Mouse (Mus musculus) left cerebral cortex, adult 2 months (tissue): ENCODE data around the gene Slu7. TPM values are rescaled to one million over a fixed set of nuclear protein-coding genes. Genes with fewer than 3 reads are reported as not detected.

Experiments
- DNase-seq, 2 experiments: peaks; one replicate each; pipeline ENCODE4 v3.0.0; 2021 to 2022; ENCODE audit warnings: low spot score in 2 of 2, mixed read lengths in 1 of 2; ENCODE audit errors: extremely low spot score in 1 of 2
- H3K27ac ChIP-seq: fragments of 200-600 bp; 2 replicates; pipeline ENCODE4 v1.8.1; 2022
- H3K4me3 ChIP-seq: fragments of 200-600 bp; 2 replicates; pipeline ENCODE4 v1.8.1; 2022
- CTCF ChIP-seq: fragments of 200-600 bp; IDR thresholded peaks from 2 replicates; pipeline ENCODE4 v1.8.1; 2022; ENCODE audit warnings: antibody characterized with exemption, mild to moderate bottlenecking, moderate library complexity
- intact Hi-C: fragments of 180-260 bp; cut with DNase I; formaldehyde crosslinking; loops from one replicate; pipeline ENCODE4 v1.15.1; 2025
- total RNA-seq, 2 experiments: library from RNA; stranded (reverse); gene quantifications; 2 replicates each; pipeline ENCODE4 v1.2.3; 2021

The Slu7 gene
- total RNA-seq, 2 experiments from 2014 or later, result 54.2 to 56.7 TPM

- Histone ChIP-seq H3K4me3 (peak overlapping the region; percentile 44), H3K27ac (no peak overlapping the region)
- intact Hi-C loops, result no loop called here
- no peak for DNase-seq
- TF ChIP-seq CTCF, result no peak
Measured at GRCm38 (mm10) chr11:43473635-43474224, 40.2 kb downstream of the Slu7 start.

GRCm38 (mm10) chr11:43474225-43474774 lies 40.8 kb downstream of the Slu7 start, which contains the start of gene C1qtnf2:
Gene C1qtnf2 (plus strand): TSS chr11:43474276.
- H3K4me3 ChIP-seq, result peak within 1 kb of the TSS; percentile 44
- intact Hi-C loops, result no loop called here
- no peak for TF ChIP-seq CTCF
- no peak for DNase-seq
- H3K27ac ChIP-seq, result no peak within 1 kb of the TSS

GRCm38 (mm10) chr11:43479376-43479775 lies 45.8 kb downstream of the Slu7 start:
- Histone ChIP-seq H3K27ac (no peak overlapping the region), H3K4me3 (no peak overlapping the region)
- intact Hi-C loops, result no loop called here
- no peak for DNase-seq
- no peak for TF ChIP-seq CTCF

GRCm38 (mm10) chr11:43480561-43480960 lies 47.0 kb downstream of the Slu7 start:
- DNase-seq, result no peak
- Histone ChIP-seq H3K27ac (no peak overlapping the region), H3K4me3 (no peak overlapping the region)
- no peak for TF ChIP-seq CTCF
- intact Hi-C loops, result no loop called here

GRCm38 (mm10) chr11:43481672-43482522 lies 48.4 kb downstream of the Slu7 start:
- intact Hi-C loops, result no loop called here
- Histone ChIP-seq H3K27ac (no peak overlapping the region), H3K4me3 (no peak overlapping the region)
- TF ChIP-seq CTCF, result no peak
- no peak for DNase-seq

- Histone ChIP-seq H3K27ac (peak overlapping the region; percentile 15; the same call in 1 of the 2 replicates), H3K4me3 (no peak overlapping the region)
- no peak for TF ChIP-seq CTCF
- intact Hi-C loops, result no loop called here
- no peak for DNase-seq
Measured at GRCm38 (mm10) chr11:43483122-43483792, 49.7 kb downstream of the Slu7 start.

- intact Hi-C loops, result no loop called here
- no peak for DNase-seq
- no peak for TF ChIP-seq CTCF
- peak overlapping the region; percentile 15; the same call in 1 of the 2 replicates for H3K27ac ChIP-seq
- H3K4me3 ChIP-seq, result no peak overlapping the region
Measured at GRCm38 (mm10) chr11:43484057-43484456, 50.5 kb downstream of the Slu7 start.

GRCm38 (mm10) chr11:43484652-43485051 lies 51.1 kb downstream of the Slu7 start:
- Histone ChIP-seq H3K27ac (no peak overlapping the region), H3K4me3 (no peak overlapping the region)
- intact Hi-C loops, result no loop called here
- no peak for DNase-seq
- no peak for TF ChIP-seq CTCF

GRCm38 (mm10) chr11:43485855-43486254 lies 52.3 kb downstream of the Slu7 start:
- no peak for TF ChIP-seq CTCF
- Histone ChIP-seq H3K27ac (no peak overlapping the region), H3K4me3 (no peak overlapping the region)
- DNase-seq, result no peak
- intact Hi-C loops, result no loop called here

- TF ChIP-seq CTCF, result peak; percentile 98
- peak; percentile 62 to 76 for DNase-seq
- Histone ChIP-seq H3K4me3 (no peak overlapping the region), H3K27ac (no peak overlapping the region)
- intact Hi-C loops, result loop anchor here (5.0 kb wide), 3 partner anchors 40 to 235 kb away; partner anchors contain the start of gene Pwwp2a
Measured at GRCm38 (mm10) chr11:43492663-43493062, 59.1 kb downstream of the Slu7 start.

GRCm38 (mm10) chr11:43493815-43494409 lies 60.4 kb downstream of the Slu7 start:
- intact Hi-C loops, result loop anchor here (1.0 to 5.0 kb wide), 5 partner anchors 42 to 233 kb away; partner anchors contain the start of gene Pwwp2a
- H3K27ac ChIP-seq, result no peak overlapping the region
- peak; percentile 76 for TF ChIP-seq CTCF
- peak; percentile 75 to 79 for DNase-seq
- H3K4me3 ChIP-seq, result no peak overlapping the region
